Mouse (Mus musculus): Measurements from ENCODE around the gene Ptprg. TPM values are rescaled to one million over a fixed set of nuclear protein-coding genes. Genes with fewer than 3 reads are reported as not detected.

Gene Ptprg
- polyA plus RNA-seq (2012; ENCODE audit: insufficient read depth, insufficient read length, missing spikeins): 23.0 and 31.6 TPM in 2 replicates

GRCm38 (mm10) chr14:11553273-11553665 is at the start of gene Ptprg:
Gene Ptprg, plus strand, starts transcription at chr14:11553532.
- Histone ChIP-seq H3K4me1 (ENCODE audit: control insufficient read depth, insufficient read depth, insufficient read length, low read length) (peaks cover 7% of the 10 kb centered on the region), H3K27ac (replicated peaks; ENCODE audit: low read depth, low read length) (peak within 1 kb of the TSS; percentile 96), H3K4me3 (ENCODE audit: insufficient read depth, low read depth, low read length) (peak within 1 kb of the TSS; percentile 92)

GRCm38 (mm10) chr14:11503803-11504365 is 49.4 kb upstream of the Ptprg start:
- Histone ChIP-seq H3K27ac (replicated peaks; ENCODE audit: low read depth, low read length) (no peak overlapping the region), H3K4me1 (ENCODE audit: control insufficient read depth, insufficient read depth, insufficient read length, low read length) (no peaks in the 10 kb centered on the region; the same call in 1 of the 2 replicates)

GRCm38 (mm10) chr14:11510173-11510572 is 43.2 kb upstream of the Ptprg start:
- Histone ChIP-seq H3K4me1 (ENCODE audit: control insufficient read depth, insufficient read depth, insufficient read length, low read length) (peaks cover 3% of the 10 kb centered on the region), H3K4me3 (ENCODE audit: insufficient read depth, low read depth, low read length) (no peak overlapping the region), H3K27ac (replicated peaks; ENCODE audit: low read depth, low read length) (no peak overlapping the region)

More at GRCm38 (mm10) chr14:11503803-11504365, 49.4 kb upstream of the Ptprg start:
- no peak overlapping the region for H3K4me3 ChIP-seq (ENCODE audit: insufficient read depth, low read depth, low read length)

- Histone ChIP-seq H3K27ac (replicated peaks; ENCODE audit: low read depth, low read length) (no peak overlapping the region), H3K4me1 (ENCODE audit: control insufficient read depth, insufficient read depth, insufficient read length, low read length) (no peaks in the 10 kb centered on the region), H3K4me3 (ENCODE audit: insufficient read depth, low read depth, low read length) (no peak overlapping the region)
These were observed 34.2 kb upstream of the Ptprg start for GRCm38 (mm10) chr14:11519171-11519570.

GRCm38 (mm10) chr14:11523052-11523451 is 30.3 kb upstream of the Ptprg start:
- Histone ChIP-seq H3K4me3 (ENCODE audit: insufficient read depth, low read depth, low read length) (no peak overlapping the region), H3K27ac (replicated peaks; ENCODE audit: low read depth, low read length) (no peak overlapping the region), H3K4me1 (ENCODE audit: control insufficient read depth, insufficient read depth, insufficient read length, low read length) (peaks cover 6% of the 10 kb centered on the region; the same call in 1 of the 2 replicates)

- H3K27ac ChIP-seq (replicated peaks; ENCODE audit: low read depth, low read length): no peak overlapping the region
- H3K4me1 ChIP-seq (ENCODE audit: control insufficient read depth, insufficient read depth, insufficient read length, low read length): peaks cover 6% of the 10 kb centered on the region; the same call in 1 of the 2 replicates
- H3K4me3 ChIP-seq (ENCODE audit: insufficient read depth, low read depth, low read length): no peak overlapping the region
These were observed 23.7 kb upstream of the Ptprg start for GRCm38 (mm10) chr14:11529591-11529990.

GRCm38 (mm10) chr14:11534456-11534855 is 18.9 kb upstream of the Ptprg start:
- H3K4me1 ChIP-seq (ENCODE audit: control insufficient read depth, insufficient read depth, insufficient read length, low read length): 0 out of 2 replicates have a peak, but pooled peaks cover 3% of the 10 kb centered on the region
- H3K4me3 ChIP-seq (ENCODE audit: insufficient read depth, low read depth, low read length): no peak overlapping the region
- peak overlapping the region; percentile 15; the same call in 1 of the 2 replicates for H3K27ac ChIP-seq (replicated peaks; ENCODE audit: low read depth, low read length)

- no peak overlapping the region for H3K27ac ChIP-seq (replicated peaks; ENCODE audit: low read depth, low read length)
- no peak overlapping the region for H3K4me3 ChIP-seq (ENCODE audit: insufficient read depth, low read depth, low read length)
- H3K4me1 ChIP-seq (ENCODE audit: control insufficient read depth, insufficient read depth, insufficient read length, low read length): 0 out of 2 replicates have a peak, but pooled peaks cover 3% of the 10 kb centered on the region
These were observed 17.2 kb upstream of the Ptprg start for GRCm38 (mm10) chr14:11536121-11536520.

GRCm38 (mm10) chr14:11551892-11552291 is 1.4 kb upstream of the Ptprg start:
- Histone ChIP-seq H3K27ac (replicated peaks; ENCODE audit: low read depth, low read length) (peak overlapping the region; percentile 96; the same call in 1 of the 2 replicates), H3K4me3 (ENCODE audit: insufficient read depth, low read depth, low read length) (peak overlapping the region; percentile 92), H3K4me1 (ENCODE audit: control insufficient read depth, insufficient read depth, insufficient read length, low read length) (peaks cover 5% of the 10 kb centered on the region)

GRCm38 (mm10) chr14:11552521-11553272 is 635 bp upstream of the Ptprg start:
- Histone ChIP-seq H3K4me1 (ENCODE audit: control insufficient read depth, insufficient read depth, insufficient read length, low read length) (peaks cover 7% of the 10 kb centered on the region), H3K27ac (replicated peaks; ENCODE audit: low read depth, low read length) (peak overlapping the region; percentile 96)

GRCm38 (mm10) chr14:11553679-11554305 is 460 bp downstream of the Ptprg start:
- Histone ChIP-seq H3K4me3 (ENCODE audit: insufficient read depth, low read depth, low read length) (peak overlapping the region; percentile 92), H3K27ac (replicated peaks; ENCODE audit: low read depth, low read length) (peak overlapping the region; percentile 89), H3K4me1 (ENCODE audit: control insufficient read depth, insufficient read depth, insufficient read length, low read length) (peaks cover 10% of the 10 kb centered on the region)

More at GRCm38 (mm10) chr14:11552521-11553272, 635 bp upstream of the Ptprg start:
- peak overlapping the region; percentile 92 for H3K4me3 ChIP-seq (ENCODE audit: insufficient read depth, low read depth, low read length)

- peak overlapping the region; percentile 89 for H3K27ac ChIP-seq (replicated peaks; ENCODE audit: low read depth, low read length)
- peaks cover 10% of the 10 kb centered on the region for H3K4me1 ChIP-seq (ENCODE audit: control insufficient read depth, insufficient read depth, insufficient read length, low read length)
- H3K4me3 ChIP-seq (ENCODE audit: insufficient read depth, low read depth, low read length): peak overlapping the region; percentile 92
These were observed 1.1 kb downstream of the Ptprg start for GRCm38 (mm10) chr14:11554306-11555041.

- H3K4me1 ChIP-seq (ENCODE audit: control insufficient read depth, insufficient read depth, insufficient read length, low read length): peaks cover 12% of the 10 kb centered on the region
- H3K4me3 ChIP-seq (ENCODE audit: insufficient read depth, low read depth, low read length): peak overlapping the region; percentile 92
- peak overlapping the region; percentile 89 for H3K27ac ChIP-seq (replicated peaks; ENCODE audit: low read depth, low read length)
These were observed 1.7 kb downstream of the Ptprg start for GRCm38 (mm10) chr14:11555061-11555501.

- Histone ChIP-seq H3K27ac (replicated peaks; ENCODE audit: low read depth, low read length) (peak overlapping the region; percentile 89), H3K4me3 (ENCODE audit: insufficient read depth, low read depth, low read length) (peak overlapping the region; percentile 92), H3K4me1 (ENCODE audit: control insufficient read depth, insufficient read depth, insufficient read length, low read length) (peaks cover 12% of the 10 kb centered on the region)
These were observed 2.4 kb downstream of the Ptprg start for GRCm38 (mm10) chr14:11555521-11556355.

All from brown adipose tissue, adult 24 weeks (tissue).